Mouse (Mus musculus) lung, postnatal 10 days (tissue): ENCODE data around the gene Rps27a.
"Not testable (repeated sequence)": the region's sequence is repeated elsewhere in the genome, so short reads cannot be mapped to it uniquely, and the experiment has no call there.

Experiments used
- DNase-seq: peaks from one replicate; pipeline ENCODE4 v3.0.0; 2021

The Rps27a gene

GRCm38 (mm10) chr11:29547752-29548503 lies at the start of gene Rps27a, which contains the start of gene Clhc1:
Gene Rps27a (minus strand): TSS chr11:29548109.
Gene Clhc1 (plus strand): TSS chr11:29547950.
- peak; percentile 96 for DNase-seq

- no peak for DNase-seq
Measured at GRCm38 (mm10) chr11:29597159-29597558, 49.2 kb upstream of the Rps27a start.

GRCm38 (mm10) chr11:29595217-29595616 lies 47.3 kb upstream of the Rps27a start:
- no peak for DNase-seq

GRCm38 (mm10) chr11:29579610-29580009 lies 31.7 kb upstream of the Rps27a start:
- peak; percentile 19 for DNase-seq

DNA sequence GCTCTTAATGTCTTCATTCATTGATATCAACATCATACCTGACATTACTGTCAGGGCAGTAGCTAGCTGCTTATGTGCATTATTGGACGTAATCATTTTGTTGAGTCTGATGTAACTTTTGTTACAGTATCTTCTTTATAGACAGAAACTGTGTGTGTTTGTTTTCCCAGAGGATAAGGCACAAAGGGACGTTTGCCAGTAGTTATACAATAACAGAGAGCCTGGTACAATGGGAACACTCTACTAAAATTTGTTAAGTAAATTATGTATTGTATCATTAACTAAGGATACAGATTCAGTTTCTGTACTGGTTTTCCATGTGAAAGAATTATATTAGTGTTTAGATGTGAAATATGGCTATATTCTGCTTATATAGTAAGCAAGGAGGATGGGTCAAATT lies 24.7 kb upstream of the Rps27a start:
- DNase-seq: no peak

GRCm38 (mm10) chr11:29571536-29571935 lies 23.6 kb upstream of the Rps27a start:
- DNase-seq: no peak

GRCm38 (mm10) chr11:29563406-29563805 lies 15.5 kb upstream of the Rps27a start:
- no peak for DNase-seq

DNA sequence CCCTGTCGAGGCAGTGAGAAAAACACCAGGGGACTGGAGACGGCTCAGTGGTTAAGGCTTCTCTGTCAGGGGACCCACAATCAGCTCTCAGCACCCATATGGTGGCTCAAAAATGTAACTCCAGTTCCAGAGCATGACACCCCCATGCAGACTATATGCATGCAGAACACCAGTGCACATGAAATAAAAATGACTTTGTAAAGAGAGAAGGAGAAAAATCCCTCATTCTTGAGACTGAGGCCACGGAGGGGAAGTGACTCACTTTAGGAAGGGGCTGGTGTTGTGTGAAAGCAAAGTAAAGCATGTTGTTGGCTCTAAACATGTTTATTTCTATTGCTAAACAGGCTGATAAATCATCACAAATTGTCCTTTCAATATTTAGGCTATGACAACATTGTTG lies 13.1 kb upstream of the Rps27a start:
- DNase-seq: no peak

GRCm38 (mm10) chr11:29560452-29560851 lies 12.5 kb upstream of the Rps27a start:
- DNase-seq: no peak

GRCm38 (mm10) chr11:29549425-29549778 lies 1.5 kb upstream of the Rps27a start:
- peak; percentile 9 for DNase-seq

DNA sequence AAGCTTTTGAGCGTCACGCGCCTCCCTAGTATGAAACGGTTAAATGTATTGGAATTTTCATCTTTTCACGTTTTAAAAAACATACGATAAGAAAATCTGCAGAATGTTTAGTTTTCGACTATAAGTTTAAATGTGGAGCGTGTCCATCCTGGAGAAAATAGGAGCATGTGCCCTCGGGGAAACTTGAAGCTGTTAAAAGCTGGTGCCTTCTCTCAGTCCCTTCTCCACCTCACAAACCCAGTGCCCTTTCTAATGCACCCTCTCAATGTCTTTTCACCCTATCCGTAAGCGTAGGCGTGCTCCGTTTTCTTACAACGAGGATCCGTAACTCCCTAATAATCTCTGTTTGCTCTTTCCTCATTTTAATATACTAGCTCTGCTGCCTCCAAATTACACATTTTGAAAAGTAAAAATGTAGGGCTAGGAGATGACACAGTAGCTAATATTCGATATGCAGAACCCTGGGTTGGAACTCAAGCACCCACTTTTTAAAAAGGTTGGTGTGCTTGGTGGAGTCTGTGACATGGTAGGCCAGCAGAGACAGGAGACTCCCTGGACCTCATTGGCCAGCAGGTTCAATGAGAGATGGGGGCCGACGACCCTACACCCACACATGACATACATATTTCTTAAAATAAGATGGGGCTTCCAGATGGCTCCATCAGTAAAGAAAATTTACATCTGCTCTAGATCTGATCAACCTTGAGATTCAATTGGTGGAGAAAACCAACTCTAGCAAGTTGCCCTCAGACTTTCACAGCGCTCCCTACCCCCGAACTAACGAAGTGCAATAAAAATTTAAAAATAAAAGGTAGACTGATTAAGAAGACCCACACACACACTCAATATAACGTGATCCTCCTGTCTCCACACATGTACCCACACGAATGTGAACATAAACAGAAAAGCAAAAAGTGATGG lies 855 bp upstream of the Rps27a start:
- DNase-seq: peak; percentile 6

DNA sequence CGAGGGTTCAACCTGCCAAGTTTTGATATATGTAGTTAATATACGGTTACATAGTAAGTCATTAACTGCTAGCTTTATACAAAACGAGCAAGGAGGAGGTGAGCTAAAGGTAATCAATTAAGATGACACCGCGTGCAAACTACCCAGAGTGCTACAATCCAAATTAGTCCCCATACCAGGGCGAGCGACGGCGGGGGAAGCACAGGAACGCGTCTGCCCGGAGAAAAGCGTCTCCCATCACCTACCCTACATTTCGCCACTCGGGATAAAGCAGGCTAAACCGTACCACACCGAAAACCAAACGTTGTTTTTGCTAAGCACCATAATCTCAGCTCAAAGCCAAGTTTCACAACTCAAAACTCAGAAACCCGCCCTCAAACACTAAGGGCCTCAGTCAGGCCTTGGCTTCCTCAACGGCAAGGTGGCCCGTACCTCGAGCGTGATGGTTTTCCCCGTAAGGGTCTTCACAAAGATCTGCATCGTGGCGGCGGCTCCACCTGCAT lies 609 bp downstream of the Rps27a start:
- DNase-seq: no peak

DNA sequence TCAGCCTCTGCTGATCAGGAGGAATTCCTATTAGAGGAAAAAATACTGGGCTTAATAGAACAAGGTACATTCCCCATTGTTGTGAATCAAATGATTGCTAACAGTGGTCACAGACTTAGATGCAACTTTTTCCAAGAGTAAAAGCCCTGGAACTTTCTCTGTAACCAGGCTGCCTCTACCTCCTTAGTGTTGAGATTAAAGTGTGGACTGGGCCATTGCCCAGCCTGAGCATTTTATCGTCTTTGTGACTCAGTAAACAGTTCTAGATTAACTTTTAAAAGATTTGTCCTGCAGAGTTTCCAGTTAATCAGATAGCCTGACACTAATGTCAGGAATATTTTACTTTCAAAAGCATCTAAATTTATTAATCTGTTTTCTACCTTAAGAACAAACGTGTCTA lies 1.1 kb downstream of the Rps27a start:
- DNase-seq: no peak

- DNase-seq: not testable (repeated sequence)
Measured at GRCm38 (mm10) chr11:29546297-29546696, 1.6 kb downstream of the Rps27a start.

GRCm38 (mm10) chr11:29545150-29545752 lies 2.7 kb downstream of the Rps27a start:
- DNase-seq: not testable (repeated sequence)

DNA sequence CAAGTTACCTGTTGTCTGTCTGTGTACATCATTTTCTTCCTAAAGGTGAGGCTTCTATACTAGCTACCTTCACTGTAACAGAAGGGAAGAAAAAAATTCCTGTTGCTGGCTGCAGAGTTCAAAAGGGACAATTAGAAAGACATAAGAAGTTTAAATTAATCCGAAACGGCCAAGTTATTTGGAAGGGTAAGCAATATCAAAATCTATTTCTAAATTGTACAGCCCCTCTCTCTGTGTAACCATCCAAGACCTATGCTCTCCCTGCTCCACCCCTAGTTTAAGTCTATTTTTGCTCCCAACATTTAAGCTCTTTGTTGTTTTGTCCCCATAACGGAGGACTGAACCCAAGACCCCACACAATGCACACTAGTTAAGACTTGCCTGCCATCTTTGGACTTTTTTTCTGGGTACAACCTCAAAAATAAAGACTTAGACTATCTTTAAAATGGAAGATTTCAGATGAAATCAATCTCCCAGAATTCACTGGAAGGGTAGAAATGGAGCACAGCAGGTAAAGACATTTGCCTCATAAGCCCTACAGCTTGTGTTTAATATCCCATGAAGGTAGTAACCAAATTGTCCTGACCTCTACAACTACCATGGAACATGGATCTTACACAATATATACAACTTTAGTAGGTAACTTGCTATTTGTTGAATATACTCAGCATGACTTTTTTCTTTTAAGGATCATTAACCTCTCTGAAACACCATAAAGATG lies 3.5 kb downstream of the Rps27a start:
- DNase-seq: no peak

GRCm38 (mm10) chr11:29538201-29538600 lies 9.7 kb downstream of the Rps27a start:
- DNase-seq: no peak

DNA sequence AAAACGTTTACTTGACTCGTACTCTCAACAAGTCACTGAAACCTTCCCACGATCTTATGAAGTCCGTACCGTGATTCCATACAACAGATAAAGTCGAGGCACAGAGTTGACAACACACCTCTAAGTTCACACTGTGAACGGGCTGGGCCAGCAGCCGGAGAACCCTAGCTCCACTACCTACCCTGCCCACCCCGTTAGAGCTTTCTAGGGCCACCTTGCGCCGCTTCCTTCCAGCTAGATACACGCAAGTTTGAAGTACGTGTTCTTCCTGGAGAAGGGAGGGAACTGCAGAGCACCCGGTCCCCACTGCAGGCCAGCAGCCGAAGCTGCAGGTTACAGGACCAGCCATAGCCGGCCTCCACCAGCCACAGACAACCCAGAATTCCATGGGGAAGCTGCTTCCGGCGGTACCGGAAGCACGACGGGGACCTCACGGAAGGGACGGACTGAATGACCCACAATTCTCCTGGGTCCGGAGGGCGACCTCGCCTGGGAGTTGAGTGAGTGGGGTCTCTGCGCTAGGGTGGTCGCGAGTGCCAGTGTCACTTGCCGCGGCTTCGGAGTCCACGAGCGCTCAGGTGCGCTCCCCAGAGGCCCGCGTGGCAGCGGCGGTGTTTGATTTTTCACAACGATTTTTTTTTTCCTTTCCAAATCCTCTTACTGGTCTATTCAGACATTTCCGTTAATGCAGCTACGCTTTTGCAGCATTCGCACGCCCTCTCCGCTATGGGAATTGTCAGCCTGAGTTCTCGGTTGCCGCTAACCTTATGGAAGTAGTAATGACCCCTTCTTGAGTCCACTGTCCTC lies 21.7 kb downstream of the Rps27a start, which contains the start of gene Mtif2:
Gene Mtif2 (plus strand): TSS at position 421 of the 807 bp plus-strand sequence.
- DNase-seq: peak; percentile 86

- DNase-seq: peak; percentile 96
Measured at GRCm38 (mm10) chr11:29514682-29515412, 33.1 kb downstream of the Rps27a start, which contains the start of gene Prorsd1. Gene Prorsd1 (minus strand): TSS chr11:29515033.

- no peak for DNase-seq
Measured at GRCm38 (mm10) chr11:29514325-29514681, 33.6 kb downstream of the Rps27a start.
